Mouse (Mus musculus) small intestine, adult 2 months (tissue): ENCODE results near the gene Prkrip1.

Source experiments
- CTCF ChIP-seq: fragments of 200-500 bp; IDR thresholded peaks from 2 replicates; pipeline ENCODE4 v1.5.1; 2012; ENCODE audit warnings: low read depth, mild to moderate bottlenecking, control low read depth, inconsistent platforms, low read length, moderate library complexity, mixed read lengths; ENCODE audit not compliant: insufficient replicate concordance, insufficient read length; ENCODE audit errors: extremely low read depth
- POLR2A ChIP-seq: fragments of 200-500 bp; IDR thresholded peaks from 2 replicates; pipeline ENCODE4 v1.6.1; 2012; ENCODE audit warnings: low read depth, mild to moderate bottlenecking, control low read depth, inconsistent platforms, low read length, moderate library complexity

- no peak for TF ChIP-seq POLR2A
- no peak for TF ChIP-seq CTCF
Observed at GRCm38 (mm10) chr5:136146936-136147335, 51.8 kb downstream of the Prkrip1 start.
